Mouse (Mus musculus) ES-E14 (cell line): ENCODE data around the gene Iqschfp.

Experiments
- CHD2 ChIP-seq: IDR thresholded peaks from 2 replicates; pipeline ENCODE4 v1.6.1; 2014; ENCODE audit warnings: mild to moderate bottlenecking, low read depth, low read length, inconsistent platforms
- HCFC1 ChIP-seq: IDR thresholded peaks from 2 replicates; pipeline ENCODE4 v1.6.1; 2012; ENCODE audit warnings: low read length, inconsistent platforms, borderline replicate concordance; ENCODE audit not compliant: insufficient read depth
- MAFK ChIP-seq: IDR thresholded peaks from 2 replicates; pipeline ENCODE4 v1.6.1; 2014; ENCODE audit warnings: mild to moderate bottlenecking, low read depth, low read length, inconsistent platforms; ENCODE audit not compliant: insufficient read depth
- ZC3H11A ChIP-seq: IDR thresholded peaks from 2 replicates; pipeline ENCODE4 v1.6.1; 2012; ENCODE audit warnings: low read depth, mild to moderate bottlenecking, inconsistent platforms, low read length, borderline replicate concordance
- ZNF384 ChIP-seq: IDR thresholded peaks from 2 replicates; pipeline ENCODE4 v1.6.1; 2012; ENCODE audit warnings: low read depth, low read length, inconsistent platforms

- TF ChIP-seq CHD2 (no peak), HCFC1 (no peak), ZNF384 (no peak), MAFK (no peak), ZC3H11A (no peak)
Observed at GRCm38 (mm10) chr3:67923095-67923494, 31.1 kb downstream of the Iqschfp start.
